Mouse (Mus musculus) forebrain, postnatal 0 days (tissue): ENCODE results near the gene Fam205a3. TPM values are rescaled to one million over a fixed set of nuclear protein-coding genes. Genes with fewer than 3 reads are reported as not detected.
"Not testable (repeated sequence)": the region's sequence is repeated elsewhere in the genome, so short reads cannot be mapped to it uniquely, and the experiment has no call there.

Experiments used
- ATAC-seq: fragments of 200-750 bp; cut with Nextera tagmentation; 2 replicates; pipeline ENCODE4 v1.8.0; 2017; ENCODE audit warnings: mild to moderate bottlenecking, moderate library complexity
- DNase-seq: peaks from one replicate; pipeline ENCODE4 v3.0.0-alpha.2; 2015
- H3K27ac ChIP-seq: fragments of 300-500 bp; sonication (generic); 2 replicates; pipeline ENCODE4 v1.5.1; 2014; ENCODE audit warnings: low read depth, mild to moderate bottlenecking, antibody characterized with exemption, low read length, moderate library complexity, mixed read lengths
- H3K27me3 ChIP-seq: fragments of 300-500 bp; sonication (generic); 2 replicates; pipeline ENCODE4 v1.6.1; 2014; ENCODE audit warnings: mild to moderate bottlenecking, low read length, mixed read lengths; ENCODE audit not compliant: insufficient read depth
- H3K36me3 ChIP-seq: fragments of 300-500 bp; sonication (generic); 2 replicates; pipeline ENCODE4 v1.6.1; 2014; ENCODE audit warnings: mild to moderate bottlenecking, moderate library complexity; ENCODE audit not compliant: insufficient read depth
- H3K4me1 ChIP-seq: fragments of 300-500 bp; sonication (generic); 2 replicates; pipeline ENCODE4 v1.6.1; 2014; ENCODE audit warnings: antibody characterized with exemption; ENCODE audit not compliant: insufficient read depth
- H3K4me2 ChIP-seq: fragments of 300-500 bp; sonication (generic); 2 replicates; pipeline ENCODE4 v1.6.1; 2014; ENCODE audit warnings: low read depth, mild to moderate bottlenecking, moderate library complexity
- H3K4me3 ChIP-seq: fragments of 300-500 bp; sonication (generic); 2 replicates; pipeline ENCODE4 v1.5.1; 2014; ENCODE audit warnings: low read depth, low read length, mixed read lengths
- H3K9ac ChIP-seq: fragments of 300-500 bp; sonication (generic); 2 replicates; pipeline ENCODE4 v1.6.1; 2014; ENCODE audit warnings: mild to moderate bottlenecking
- H3K9me3 ChIP-seq: fragments of 300-500 bp; sonication (generic); 2 replicates; pipeline ENCODE4 v1.6.1; 2016; ENCODE audit warnings: low read length
- WGBS: fragments of 180-500 bp; shearing (Covaris S2); extraction: QIAGEN DNeasy Blood & Tissue Kit; methylation state at CpG from one replicate; pipeline ENCODE4 v1.1.7; 2014; 5-methylcytosine and 5-hydroxymethylcytosine counted together
- polyA plus RNA-seq: library from polyadenylated mRNA; unstranded; fragments of >200 nt; fragmentation: Nextera tagmentation; extraction: Ambion mirVana; gene quantifications from 2 replicates; pipeline ENCODE4 v1.2.1, GENCODE M21; 2015
- total RNA-seq: library from RNA; depleted of rRNA; stranded (reverse); fragments of >200 nt; gene quantifications from 2 replicates; pipeline ENCODE4 v1.2.3, GENCODE M21; 2014; rRNA removed

Fam205a3 gene
- total RNA-seq (0.54 TPM in 1 of 2 replicates, not detected in the other), polyA plus RNA-seq (not detected in 2 replicates)

DNA sequence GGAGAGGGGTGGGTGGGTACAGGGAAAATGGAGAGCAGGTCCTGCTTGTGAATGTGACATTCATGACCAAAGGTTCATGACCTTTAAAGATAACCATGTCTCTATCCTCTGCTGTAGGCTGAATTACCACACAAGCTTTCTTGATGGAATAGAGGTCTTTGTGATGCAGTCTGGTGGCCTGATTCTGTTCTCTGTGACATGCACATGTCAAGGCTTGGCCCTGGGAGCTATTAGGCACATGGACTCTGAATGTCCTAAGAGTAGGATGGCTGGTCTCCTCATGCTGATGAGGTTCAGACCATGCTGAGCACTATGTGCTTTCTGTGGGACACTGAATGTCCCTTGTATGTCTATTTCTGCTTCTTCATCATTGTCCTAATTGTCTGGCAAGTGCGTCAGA is at the start of gene Fam205a3:
TSS of gene Fam205a3 (plus strand) at position 301 of the 400 bp plus-strand sequence.
- not testable (repeated sequence) for H3K27me3 ChIP-seq, DNase-seq, ATAC-seq, H3K9ac ChIP-seq, H3K27ac ChIP-seq, H3K9me3 ChIP-seq, H3K4me3 ChIP-seq, H3K36me3 ChIP-seq, H3K4me1 ChIP-seq, H3K4me2 ChIP-seq
- WGBS = no CpG with 5 or more reads among the region's 1 CpGs

DNA sequence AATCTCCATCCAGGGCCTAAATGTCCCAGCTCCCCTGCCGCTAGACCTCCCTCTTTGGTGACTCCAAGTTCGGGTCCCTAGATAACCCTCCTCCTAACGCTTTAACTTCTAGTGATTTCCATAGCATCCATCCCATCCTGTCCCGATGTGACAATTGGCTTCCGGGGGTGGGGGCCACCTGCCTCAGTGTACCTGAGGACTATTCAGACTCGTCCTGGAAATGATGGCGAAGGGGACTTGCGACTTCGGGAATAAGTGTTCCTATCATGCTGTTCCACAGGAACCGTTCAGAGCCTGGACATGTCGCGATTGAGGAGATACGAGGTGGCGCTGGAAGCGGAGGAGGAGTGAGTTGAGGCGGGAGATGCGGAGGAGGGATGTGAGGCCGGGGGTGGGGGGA is 24.2 kb upstream of the Fam205a3 start, which contains the start of gene Gm21953:
TSS of gene Gm21953 (plus strand) at position 301 of the 400 bp plus-strand sequence.
- WGBS = no CpG with 5 or more reads among the region's 18 CpGs
- not testable (repeated sequence) for DNase-seq, H3K9ac ChIP-seq, H3K4me3 ChIP-seq, H3K27ac ChIP-seq, H3K4me2 ChIP-seq, H3K4me1 ChIP-seq, H3K27me3 ChIP-seq, H3K9me3 ChIP-seq, H3K36me3 ChIP-seq, ATAC-seq

Other genes starting within 250 kb of the Fam205a3 start
- not detected in 2 replicates for gene Gm3893, start 227.1 kb upstream of the Fam205a3 start, total RNA-seq
- gene Gm3893, start 227.1 kb upstream of the Fam205a3 start, polyA plus RNA-seq = not detected in 2 replicates
- gene Gm13304, start 203.5 kb upstream of the Fam205a3 start, total RNA-seq = not detected in 2 replicates
- gene Gm13304, start 203.5 kb upstream of the Fam205a3 start, polyA plus RNA-seq = not detected in 2 replicates
- gene Gm13306, start 164.9 kb upstream of the Fam205a3 start, total RNA-seq = 4.2 and 7.7 TPM in 2 replicates
- gene Gm13306, start 164.9 kb upstream of the Fam205a3 start, polyA plus RNA-seq = 5.6 and 8.1 TPM in 2 replicates
- gene Gm13305, start 149.7 kb upstream of the Fam205a3 start, total RNA-seq = 0.05 and 0.31 TPM in 2 replicates
- gene Gm13305, start 149.7 kb upstream of the Fam205a3 start, polyA plus RNA-seq = 0.26 TPM in 1 of 2 replicates, not detected in the other
- not detected in 2 replicates for gene Gm10600, start 77.7 kb upstream of the Fam205a3 start, total RNA-seq
- not detected in 2 replicates for gene Gm10600, start 77.7 kb upstream of the Fam205a3 start, polyA plus RNA-seq
- not detected in 2 replicates for gene Ccl21b, start 62.6 kb upstream of the Fam205a3 start, total RNA-seq
- not detected in 2 replicates for gene Ccl21b, start 62.6 kb upstream of the Fam205a3 start, polyA plus RNA-seq
- gene Gm21953, start 24.1 kb upstream of the Fam205a3 start, total RNA-seq = not detected in 2 replicates
- not detected in 2 replicates for gene Gm21953, start 24.1 kb upstream of the Fam205a3 start, polyA plus RNA-seq
- not detected in 2 replicates for gene Gm21586, start 121.0 kb downstream of the Fam205a3 start, total RNA-seq
- not detected in 2 replicates for gene Gm21586, start 121.0 kb downstream of the Fam205a3 start, polyA plus RNA-seq
- 0.29 and 0.46 TPM in 2 replicates for gene Gm2163, start 148.4 kb downstream of the Fam205a3 start, total RNA-seq
- gene Gm2163, start 148.4 kb downstream of the Fam205a3 start, polyA plus RNA-seq = 0.10 and 0.15 TPM in 2 replicates
- gene Fam205a2, start 209.8 kb downstream of the Fam205a3 start, total RNA-seq = 0.54 TPM in 1 of 2 replicates, not detected in the other
- gene Fam205a2, start 209.8 kb downstream of the Fam205a3 start, polyA plus RNA-seq = not detected in 2 replicates